Mouse (Mus musculus): ENCODE measurements at regions not wholly inside any gene's neighbourhood (a gene's known extent, or its start where the extent isn't known, plus 50 kb on each side); places are given as distances from the start of the nearest gene placed in this dataset.
A peak's percentile ranks its signal among the peaks of the same experiment; 100 is the strongest.

DNA sequence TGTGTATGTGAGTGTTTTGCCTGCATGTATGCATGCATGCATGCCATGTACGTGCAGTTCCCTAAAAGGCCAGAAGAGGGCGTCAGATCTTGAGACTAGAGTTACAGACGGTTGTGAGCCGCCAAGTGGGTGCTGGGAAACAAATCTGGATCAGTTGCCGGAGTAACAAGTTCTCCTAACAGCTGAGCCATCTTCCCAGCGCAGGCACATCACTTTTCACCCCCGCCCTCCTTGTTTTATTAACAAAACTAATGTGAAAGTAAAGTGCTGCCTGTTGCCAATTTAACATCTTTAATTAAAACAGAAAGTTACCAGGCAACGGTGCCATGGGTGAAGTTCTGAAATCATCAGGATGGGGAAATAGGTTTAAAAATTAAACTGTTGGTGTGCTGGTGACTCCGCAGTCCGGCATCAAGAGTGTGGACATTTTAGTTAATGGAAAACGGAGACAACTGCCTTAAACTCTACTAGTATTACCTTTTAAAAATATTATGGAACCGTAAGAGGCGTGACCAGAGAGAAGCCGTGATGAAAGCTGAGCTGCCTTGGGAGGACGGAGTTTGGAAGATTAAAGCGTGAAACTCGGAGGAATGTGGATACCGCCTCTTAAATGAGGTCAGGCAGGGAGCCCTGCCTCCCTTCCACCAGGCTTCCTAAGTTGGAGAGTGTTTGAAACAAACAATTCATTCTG lies 91.9 kb upstream of the Lsm14a start:
- TF ChIP-seq E2F4 (IDR thresholded peaks at IDR 0.05; ENCODE audit: borderline replicate concordance, low read depth, low read length) (no peak), CTCF (IDR thresholded peaks at IDR 0.05 in 2 of 3, conservative IDR thresholded peaks at IDR 0.05 in 1 of 3; ENCODE audit: control insufficient read depth in 1 of 3, insufficient read depth in 1 of 3, low read depth in 2 of 3, low read length in 3 of 3, poor library complexity in 1 of 3, severe bottlenecking in 1 of 3) (peak; percentile 5 to 26 (median 14); a peak in 2 of 6 replicates), ZMIZ1 (IDR thresholded peaks at IDR 0.05; ENCODE audit: low read depth, low read length) (no peak)
